Mouse (Mus musculus): ENCODE data around the gene Cd200r3. TPM values are rescaled to one million over a fixed set of nuclear protein-coding genes. Genes with fewer than 3 reads are reported as not detected.
A peak's percentile ranks its signal among the peaks of the same experiment; 100 is the strongest.

Cd200r3 gene
- total RNA-seq (2014; rRNA removed) (not detected in 2 replicates), polyA plus RNA-seq (2015; fragmentation: Nextera tagmentation; extraction: Ambion mirVana) (0.16 and 0.20 TPM in 2 replicates)

DNA sequence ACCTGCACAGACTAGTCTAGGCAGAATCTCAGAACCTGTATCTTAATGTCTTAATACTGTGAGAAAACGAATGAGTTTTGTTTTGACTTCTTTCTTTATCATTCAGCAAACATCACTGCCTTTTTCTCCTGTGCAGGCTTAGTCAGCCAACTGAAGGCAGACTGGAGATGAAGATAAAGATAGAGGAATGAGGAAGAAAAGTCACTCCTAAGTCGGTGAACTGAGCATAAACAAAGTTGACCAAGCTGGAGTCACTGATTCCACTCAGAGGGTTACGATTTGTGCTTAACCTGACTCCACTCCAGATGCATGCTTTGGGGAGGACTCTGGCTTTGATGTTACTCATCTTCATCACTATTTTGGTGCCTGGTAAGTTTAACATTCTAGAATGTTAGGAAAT, at the start of gene Cd200r3:
Gene Cd200r3, plus strand, starts transcription at position 211 of the 400 bp plus-strand sequence.
- Histone ChIP-seq H3K27ac (ENCODE audit: low read depth, low read length) (no peak within 1 kb of the TSS), H3K36me3 (ENCODE audit: insufficient read depth) (no peaks in the 10 kb centered on the region), H3K4me1 (ENCODE audit: insufficient read depth) (no peaks in the 10 kb centered on the region), H3K4me3 (ENCODE audit: low read depth, low read length) (no peak within 1 kb of the TSS), H3K27me3 (ENCODE audit: insufficient read depth, low read length) (no peaks in the 10 kb centered on the region), H3K9me3 (ENCODE audit: low read length) (no peaks in the 10 kb centered on the region), H3K4me2 (ENCODE audit: low read depth) (no peak within 1 kb of the TSS), H3K9ac (no peak within 1 kb of the TSS)
- no peak for TF ChIP-seq CTCF (IDR thresholded peaks at IDR 0.05; ENCODE audit: low read depth)
- DNase-seq = no peak
- 86% methylated on average over 3 of the region's 3 CpGs for WGBS
- ATAC-seq = no peak

DNA sequence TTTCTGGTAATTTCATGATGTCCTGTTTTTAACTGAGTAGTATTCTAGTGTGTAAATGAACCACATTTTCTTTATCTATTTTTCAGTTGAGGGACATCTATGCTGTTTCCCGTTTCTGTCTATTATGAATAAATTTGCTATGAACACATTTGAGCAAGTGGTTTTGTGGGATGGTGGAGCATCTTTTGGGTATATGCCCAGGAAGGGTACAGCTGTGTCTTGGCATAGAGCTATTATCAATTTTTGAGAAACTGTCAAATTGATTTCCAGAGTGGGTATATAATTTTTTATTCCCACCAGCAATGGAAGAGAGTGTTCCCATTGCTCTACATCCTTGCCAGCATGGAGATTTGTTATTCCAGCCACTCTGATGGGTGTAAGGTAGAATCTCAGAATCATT, 11.5 kb upstream of the Cd200r3 start:
- DNase-seq = no peak
- no peak overlapping the region for H3K9ac ChIP-seq

DNA sequence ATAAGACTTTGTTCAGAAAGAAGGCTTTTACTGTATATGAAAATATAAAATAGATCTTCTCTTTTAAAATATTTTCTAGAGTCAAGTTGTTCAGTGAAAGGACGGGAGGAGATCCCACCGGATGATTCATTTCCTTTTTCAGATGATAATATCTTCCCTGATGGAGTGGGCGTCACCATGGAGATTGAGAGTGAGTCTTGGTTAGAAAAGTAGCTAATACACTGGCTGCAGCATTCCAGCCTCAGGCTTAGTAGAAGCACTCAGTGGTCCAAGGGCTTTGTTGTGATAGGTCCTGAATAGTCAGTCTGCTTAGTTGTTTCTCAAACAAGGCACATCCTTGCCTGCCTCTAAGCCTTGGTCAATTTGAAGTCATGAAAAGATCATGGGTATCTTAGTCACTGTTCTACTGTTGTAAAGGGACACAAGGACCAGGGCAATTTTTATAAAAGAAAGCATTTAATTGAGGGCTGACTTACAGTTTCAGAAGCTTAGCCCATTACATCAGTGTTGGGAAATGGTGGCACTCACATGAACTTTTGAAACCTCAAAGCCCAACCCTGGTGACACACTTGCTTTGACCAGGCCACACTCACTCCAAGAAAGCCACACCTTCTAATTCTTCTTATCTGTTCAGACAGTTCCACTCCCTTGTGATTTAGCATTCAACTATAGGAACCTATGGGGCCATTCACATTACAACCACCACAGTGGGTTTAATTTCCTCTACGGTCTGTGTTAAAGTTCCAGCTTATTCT, 8.1 kb downstream of the Cd200r3 start:
- Histone ChIP-seq H3K9ac (no peak overlapping the region), H3K4me1 (ENCODE audit: insufficient read depth) (no peaks in the 10 kb centered on the region), H3K36me3 (ENCODE audit: insufficient read depth) (no peaks in the 10 kb centered on the region), H3K9me3 (ENCODE audit: low read length) (no peaks in the 10 kb centered on the region), H3K4me2 (ENCODE audit: low read depth) (no peak overlapping the region), H3K27me3 (ENCODE audit: insufficient read depth, low read length) (no peaks in the 10 kb centered on the region), H3K27ac (ENCODE audit: low read depth, low read length) (no peak overlapping the region), H3K4me3 (ENCODE audit: low read depth, low read length) (no peak overlapping the region)
- DNase-seq (no peak), ATAC-seq (no peak)
- no peak for TF ChIP-seq CTCF (IDR thresholded peaks at IDR 0.05; ENCODE audit: low read depth)
- 66% methylated on average over 4 of the region's 4 CpGs for WGBS

More for the DNA sequence above, 11.5 kb upstream of the Cd200r3 start:
- Histone ChIP-seq H3K27me3 (ENCODE audit: insufficient read depth, low read length) (no peaks in the 10 kb centered on the region), H3K4me3 (ENCODE audit: low read depth, low read length) (no peak overlapping the region), H3K9me3 (ENCODE audit: low read length) (no peaks in the 10 kb centered on the region), H3K4me2 (ENCODE audit: low read depth) (no peak overlapping the region), H3K4me1 (ENCODE audit: insufficient read depth) (no peaks in the 10 kb centered on the region), H3K27ac (ENCODE audit: low read depth, low read length) (no peak overlapping the region), H3K36me3 (ENCODE audit: insufficient read depth) (no peaks in the 10 kb centered on the region)
- ATAC-seq = no peak
- TF ChIP-seq CTCF (IDR thresholded peaks at IDR 0.05; ENCODE audit: low read depth) = no peak
- WGBS = 84% methylated on average over 1 of the region's 1 CpGs

DNA sequence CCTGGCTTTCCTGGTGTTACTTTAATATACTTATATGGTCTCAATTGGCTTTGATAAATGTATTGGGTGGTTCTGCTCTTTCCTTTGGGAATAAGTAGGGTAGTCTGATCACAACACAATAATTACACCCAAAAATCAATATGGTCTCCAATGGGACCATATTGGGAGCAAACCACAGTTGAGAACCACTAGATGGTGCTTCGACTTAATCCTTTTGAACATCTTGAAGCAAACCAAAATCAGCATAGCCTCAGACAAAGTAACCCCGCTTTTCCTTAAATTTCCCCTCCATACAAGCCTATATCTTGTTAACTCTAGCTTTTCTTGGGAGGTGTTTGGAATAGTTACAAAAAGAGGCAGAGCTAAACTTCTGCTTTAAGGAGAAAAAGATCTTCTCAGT, 18.8 kb downstream of the Cd200r3 start:
- H3K4me2 ChIP-seq (ENCODE audit: low read depth) = no peak overlapping the region
- H3K4me1 ChIP-seq (ENCODE audit: insufficient read depth) = no peaks in the 10 kb centered on the region
- TF ChIP-seq CTCF (IDR thresholded peaks at IDR 0.05; ENCODE audit: low read depth) = 0 out of 2 replicates have a peak, but pooled peaks have one; percentile 11
- 89% methylated on average over 2 of the region's 2 CpGs for WGBS
- H3K4me3 ChIP-seq (ENCODE audit: low read depth, low read length) = no peak overlapping the region
- no peak overlapping the region for H3K27ac ChIP-seq (ENCODE audit: low read depth, low read length)
- no peaks in the 10 kb centered on the region for H3K9me3 ChIP-seq (ENCODE audit: low read length)
- H3K27me3 ChIP-seq (ENCODE audit: insufficient read depth, low read length) = no peaks in the 10 kb centered on the region
- no peak overlapping the region for H3K9ac ChIP-seq
- no peak for ATAC-seq
- DNase-seq = no peak
- H3K36me3 ChIP-seq (ENCODE audit: insufficient read depth) = no peaks in the 10 kb centered on the region

DNA sequence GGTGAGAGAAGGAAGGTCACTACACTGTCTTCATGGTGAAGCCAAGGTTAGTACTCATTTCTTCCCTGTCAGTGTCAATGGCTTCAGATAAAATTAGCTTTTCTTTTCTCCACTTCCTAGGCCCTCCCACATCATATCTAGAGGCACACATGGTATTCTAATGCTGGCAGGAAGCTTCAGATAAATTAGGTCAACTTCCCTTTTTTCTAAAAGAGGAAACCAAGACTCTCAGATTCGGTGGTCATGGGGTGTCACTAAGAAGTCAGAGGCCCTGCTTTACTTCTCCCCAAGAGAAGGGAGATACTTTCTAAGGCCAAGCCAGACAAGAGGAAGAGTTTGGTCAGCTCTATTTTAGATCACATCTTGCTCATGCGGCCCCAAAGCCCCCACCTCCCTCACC, 19.3 kb downstream of the Cd200r3 start:
- Histone ChIP-seq H3K36me3 (ENCODE audit: insufficient read depth) (no peaks in the 10 kb centered on the region), H3K27me3 (ENCODE audit: insufficient read depth, low read length) (no peaks in the 10 kb centered on the region), H3K4me2 (ENCODE audit: low read depth) (no peak overlapping the region), H3K4me3 (ENCODE audit: low read depth, low read length) (no peak overlapping the region), H3K27ac (ENCODE audit: low read depth, low read length) (no peak overlapping the region), H3K9me3 (ENCODE audit: low read length) (no peaks in the 10 kb centered on the region), H3K9ac (no peak overlapping the region), H3K4me1 (ENCODE audit: insufficient read depth) (no peaks in the 10 kb centered on the region)
- WGBS = 87% methylated on average over 2 of the region's 2 CpGs
- no peak for ATAC-seq
- no peak for DNase-seq
- no peak for TF ChIP-seq CTCF (IDR thresholded peaks at IDR 0.05; ENCODE audit: low read depth)

DNA sequence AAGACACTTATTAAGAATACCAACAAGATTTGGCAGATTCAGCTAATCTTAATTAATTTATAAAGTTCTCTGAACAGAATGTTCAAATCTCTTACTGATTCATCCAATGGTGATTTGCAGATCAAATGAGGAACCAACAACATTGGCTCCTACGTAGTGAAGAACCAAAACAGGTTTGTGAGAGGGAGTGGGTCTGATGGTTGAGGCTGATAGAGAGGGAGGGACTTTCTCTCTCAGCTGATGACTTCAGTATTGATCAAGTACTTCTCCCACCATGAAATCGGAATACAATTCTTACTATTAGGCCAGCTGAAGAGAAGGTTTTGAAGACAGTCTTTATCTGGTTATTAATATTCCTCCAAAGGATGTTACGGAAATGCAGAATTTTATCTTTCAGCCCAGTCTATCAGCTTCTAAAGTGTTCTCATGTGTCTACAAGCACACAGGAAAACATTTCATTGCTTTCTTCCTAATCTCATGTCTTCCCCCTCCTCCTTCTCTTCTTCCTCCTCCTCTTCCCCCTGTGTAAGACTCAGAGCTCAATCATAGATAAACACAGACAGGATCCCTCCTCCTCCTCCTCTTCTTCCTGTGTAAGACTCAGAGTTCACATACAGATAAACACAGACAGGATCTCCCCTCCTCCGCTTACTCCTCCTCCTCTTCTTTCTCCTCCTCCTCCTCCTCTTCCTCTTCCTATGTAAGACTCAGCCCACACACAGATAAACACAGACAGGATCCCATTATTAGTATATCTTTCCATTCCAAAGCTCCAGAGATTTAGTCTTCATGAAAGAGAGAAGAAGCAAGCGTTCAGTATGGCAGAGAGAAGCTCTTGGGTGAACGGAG, 21.3 kb downstream of the Cd200r3 start:
- no peaks in the 10 kb centered on the region for H3K36me3 ChIP-seq (ENCODE audit: insufficient read depth)
- no peak for DNase-seq
- no peaks in the 10 kb centered on the region for H3K9me3 ChIP-seq (ENCODE audit: low read length)
- H3K27me3 ChIP-seq (ENCODE audit: insufficient read depth, low read length) = no peaks in the 10 kb centered on the region
- no peak overlapping the region for H3K27ac ChIP-seq (ENCODE audit: low read depth, low read length)
- H3K4me2 ChIP-seq (ENCODE audit: low read depth) = no peak overlapping the region
- TF ChIP-seq CTCF (IDR thresholded peaks at IDR 0.05; ENCODE audit: low read depth) = no peak
- H3K4me3 ChIP-seq (ENCODE audit: low read depth, low read length) = no peak overlapping the region
- H3K9ac ChIP-seq = no peak overlapping the region
- H3K4me1 ChIP-seq (ENCODE audit: insufficient read depth) = no peaks in the 10 kb centered on the region
- WGBS = 94% methylated on average over 6 of the region's 6 CpGs
- no peak for ATAC-seq

DNA sequence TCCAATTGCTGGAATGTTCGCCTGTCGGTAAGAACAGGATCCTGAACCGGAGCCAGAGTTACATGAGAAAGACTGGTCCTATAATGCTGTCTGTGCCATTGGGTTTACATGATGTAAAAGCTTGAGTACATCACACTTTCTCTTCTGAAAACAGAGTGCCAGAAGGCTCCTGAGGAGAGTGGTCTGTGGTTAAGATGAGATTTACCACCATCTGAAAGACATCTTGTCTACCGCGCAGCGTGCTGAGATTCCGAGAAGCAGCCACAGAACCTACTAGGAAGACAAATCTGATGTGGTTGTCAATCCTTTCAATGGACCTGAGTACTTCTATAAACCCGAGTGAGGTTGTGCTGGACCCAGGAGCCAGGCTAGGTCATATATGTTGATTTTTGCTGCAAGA, 21.9 kb downstream of the Cd200r3 start:
- no peaks in the 10 kb centered on the region for H3K9me3 ChIP-seq (ENCODE audit: low read length)
- H3K27me3 ChIP-seq (ENCODE audit: insufficient read depth, low read length) = no peaks in the 10 kb centered on the region
- ATAC-seq = no peak
- no peak overlapping the region for H3K9ac ChIP-seq
- H3K4me1 ChIP-seq (ENCODE audit: insufficient read depth) = no peaks in the 10 kb centered on the region
- H3K4me3 ChIP-seq (ENCODE audit: low read depth, low read length) = no peak overlapping the region
- no peak for TF ChIP-seq CTCF (IDR thresholded peaks at IDR 0.05; ENCODE audit: low read depth)
- H3K27ac ChIP-seq (ENCODE audit: low read depth, low read length) = no peak overlapping the region
- WGBS = 95% methylated on average over 8 of the region's 8 CpGs
- no peak overlapping the region for H3K4me2 ChIP-seq (ENCODE audit: low read depth)
- DNase-seq = no peak
- no peaks in the 10 kb centered on the region for H3K36me3 ChIP-seq (ENCODE audit: insufficient read depth)

Data from forebrain, postnatal 0 days (tissue).